Mouse (Mus musculus): ENCODE measurements around the gene Arhgef3. TPM values are rescaled to one million over a fixed set of nuclear protein-coding genes. Genes with fewer than 3 reads are reported as not detected.

Arhgef3 gene
- polyA plus RNA-seq, 1 experiment from 2014 or later, result 13.9 TPM

- Histone ChIP-seq H3K9ac (no peak overlapping the region), H3K27me3 (replicated peaks) (no peaks in the 10 kb centered on the region), H3K9me3 (no peaks in the 10 kb centered on the region), H3K4me1 (replicated peaks) (peaks cover 26% of the 10 kb centered on the region), H3K36me3 (no peaks in the 10 kb centered on the region), H3K27ac (peak overlapping the region; percentile 82), H3K4me3 (replicated peaks) (no peak overlapping the region), H3K4me2 (replicated peaks) (peak overlapping the region; percentile 10)
- WGBS, result 22% methylated on average over 18 of the region's 18 CpGs
- ATAC-seq, result peak; percentile 76
These were observed 115.7 kb downstream of the Arhgef3 start for GRCm38 (mm10) chr14:27230262-27231022.

- Histone ChIP-seq H3K27ac (0 out of 2 replicates have a peak overlapping the region, but pooled peaks have one; percentile 19), H3K9me3 (no peaks in the 10 kb centered on the region), H3K4me2 (replicated peaks) (no peak overlapping the region), H3K27me3 (replicated peaks) (no peaks in the 10 kb centered on the region), H3K4me1 (replicated peaks) (peaks cover 31% of the 10 kb centered on the region), H3K4me3 (replicated peaks) (no peak overlapping the region), H3K9ac (no peak overlapping the region), H3K36me3 (no peaks in the 10 kb centered on the region)
- no peak for ATAC-seq
- WGBS, result 68% methylated on average over 8 of the region's 8 CpGs
These were observed 116.8 kb downstream of the Arhgef3 start for GRCm38 (mm10) chr14:27231506-27231905.

- 81% methylated on average over 25 of the region's 25 CpGs for WGBS
- Histone ChIP-seq H3K4me2 (replicated peaks) (no peak overlapping the region), H3K36me3 (no peaks in the 10 kb centered on the region), H3K9me3 (no peaks in the 10 kb centered on the region), H3K4me3 (replicated peaks) (no peak overlapping the region), H3K4me1 (replicated peaks) (peaks cover 33% of the 10 kb centered on the region), H3K27me3 (replicated peaks) (no peaks in the 10 kb centered on the region), H3K9ac (no peak overlapping the region), H3K27ac (no peak overlapping the region)
- ATAC-seq, result no peak
These were observed 117.5 kb downstream of the Arhgef3 start for GRCm38 (mm10) chr14:27231974-27232780.

- Histone ChIP-seq H3K4me2 (replicated peaks) (no peak overlapping the region), H3K27me3 (replicated peaks) (no peaks in the 10 kb centered on the region), H3K4me3 (replicated peaks) (no peak overlapping the region), H3K27ac (no peak overlapping the region), H3K36me3 (no peaks in the 10 kb centered on the region), H3K9ac (no peak overlapping the region), H3K4me1 (replicated peaks) (peaks cover 41% of the 10 kb centered on the region), H3K9me3 (no peaks in the 10 kb centered on the region)
- ATAC-seq, result no peak
- WGBS, result 91% methylated on average over 7 of the region's 7 CpGs
These were observed 118.4 kb downstream of the Arhgef3 start for GRCm38 (mm10) chr14:27233056-27233455.

- Histone ChIP-seq H3K4me1 (replicated peaks) (peaks cover 41% of the 10 kb centered on the region), H3K9me3 (no peaks in the 10 kb centered on the region), H3K27me3 (replicated peaks) (no peaks in the 10 kb centered on the region), H3K36me3 (no peaks in the 10 kb centered on the region), H3K9ac (no peak overlapping the region), H3K27ac (no peak overlapping the region), H3K4me3 (replicated peaks) (no peak overlapping the region), H3K4me2 (replicated peaks) (no peak overlapping the region)
- 84% methylated on average over 2 of the region's 2 CpGs for WGBS
- no peak for ATAC-seq
These were observed 119.0 kb downstream of the Arhgef3 start for GRCm38 (mm10) chr14:27233656-27234055.

- WGBS, result 64% methylated on average over 4 of the region's 4 CpGs
- H3K4me2 ChIP-seq (replicated peaks), result no peak overlapping the region
- H3K27ac ChIP-seq, result no peak overlapping the region
- H3K4me1 ChIP-seq (replicated peaks), result peaks cover 35% of the 10 kb centered on the region
- no peak overlapping the region for H3K4me3 ChIP-seq (replicated peaks)
- H3K9me3 ChIP-seq, result no peaks in the 10 kb centered on the region
- no peak overlapping the region for H3K9ac ChIP-seq
- ATAC-seq, result no peak
- no peaks in the 10 kb centered on the region for H3K36me3 ChIP-seq
- H3K27me3 ChIP-seq (replicated peaks), result no peaks in the 10 kb centered on the region
These were observed 119.7 kb downstream of the Arhgef3 start for GRCm38 (mm10) chr14:27234270-27234840.

GRCm38 (mm10) chr14:27235897-27236553, 121.3 kb downstream of the Arhgef3 start:
- Histone ChIP-seq H3K27ac (no peak overlapping the region), H3K36me3 (no peaks in the 10 kb centered on the region), H3K9me3 (no peaks in the 10 kb centered on the region), H3K4me2 (replicated peaks) (no peak overlapping the region), H3K4me1 (replicated peaks) (peaks cover 19% of the 10 kb centered on the region), H3K27me3 (replicated peaks) (no peaks in the 10 kb centered on the region), H3K9ac (no peak overlapping the region), H3K4me3 (replicated peaks) (no peak overlapping the region)
- ATAC-seq, result no peak
- 77% methylated on average over 6 of the region's 6 CpGs for WGBS

GRCm38 (mm10) chr14:27237522-27238187, 123.0 kb downstream of the Arhgef3 start:
- Histone ChIP-seq H3K4me1 (replicated peaks) (peaks cover 16% of the 10 kb centered on the region), H3K9me3 (no peaks in the 10 kb centered on the region), H3K27ac (peak overlapping the region; percentile 34; the same call in 1 of the 2 replicates), H3K4me2 (replicated peaks) (peak overlapping the region; percentile 50), H3K36me3 (no peaks in the 10 kb centered on the region), H3K27me3 (replicated peaks) (no peaks in the 10 kb centered on the region), H3K9ac (no peak overlapping the region), H3K4me3 (replicated peaks) (peak overlapping the region; percentile 6; the same call in 1 of the 2 replicates)
- ATAC-seq, result peak; percentile 80
- WGBS, result 35% methylated on average over 12 of the region's 12 CpGs

- Histone ChIP-seq H3K4me3 (replicated peaks) (no peak overlapping the region), H3K27me3 (replicated peaks) (no peaks in the 10 kb centered on the region), H3K9ac (no peak overlapping the region), H3K4me1 (replicated peaks) (peaks cover 16% of the 10 kb centered on the region), H3K36me3 (no peaks in the 10 kb centered on the region), H3K4me2 (replicated peaks) (peak overlapping the region; percentile 3; the same call in 1 of the 2 replicates), H3K9me3 (no peaks in the 10 kb centered on the region), H3K27ac (no peak overlapping the region)
- 55% methylated on average over 8 of the region's 8 CpGs for WGBS
- ATAC-seq, result no peak
These were observed 124.0 kb downstream of the Arhgef3 start for GRCm38 (mm10) chr14:27238600-27239118.

GRCm38 (mm10) chr14:27239551-27240091, 124.9 kb downstream of the Arhgef3 start:
- Histone ChIP-seq H3K36me3 (no peaks in the 10 kb centered on the region), H3K4me2 (replicated peaks) (no peak overlapping the region), H3K9ac (no peak overlapping the region), H3K4me3 (replicated peaks) (no peak overlapping the region), H3K4me1 (replicated peaks) (peaks cover 16% of the 10 kb centered on the region), H3K27me3 (replicated peaks) (no peaks in the 10 kb centered on the region), H3K27ac (no peak overlapping the region), H3K9me3 (no peaks in the 10 kb centered on the region)
- 67% methylated on average over 3 of the region's 3 CpGs for WGBS
- ATAC-seq, result no peak

GRCm38 (mm10) chr14:27242253-27242652, 127.6 kb downstream of the Arhgef3 start:
- H3K4me3 ChIP-seq (replicated peaks), result no peak overlapping the region
- no peak overlapping the region for H3K9ac ChIP-seq
- H3K4me1 ChIP-seq (replicated peaks), result peaks cover 8% of the 10 kb centered on the region
- 85% methylated on average over 8 of the region's 8 CpGs for WGBS
- H3K9me3 ChIP-seq, result no peaks in the 10 kb centered on the region
- ATAC-seq, result no peak
- no peak overlapping the region for H3K27ac ChIP-seq
- H3K4me2 ChIP-seq (replicated peaks), result no peak overlapping the region
- H3K27me3 ChIP-seq (replicated peaks), result no peaks in the 10 kb centered on the region
- H3K36me3 ChIP-seq, result no peaks in the 10 kb centered on the region

Measured in intestine, embryonic 15.5 days (tissue).